In the genomic region with DNA sequence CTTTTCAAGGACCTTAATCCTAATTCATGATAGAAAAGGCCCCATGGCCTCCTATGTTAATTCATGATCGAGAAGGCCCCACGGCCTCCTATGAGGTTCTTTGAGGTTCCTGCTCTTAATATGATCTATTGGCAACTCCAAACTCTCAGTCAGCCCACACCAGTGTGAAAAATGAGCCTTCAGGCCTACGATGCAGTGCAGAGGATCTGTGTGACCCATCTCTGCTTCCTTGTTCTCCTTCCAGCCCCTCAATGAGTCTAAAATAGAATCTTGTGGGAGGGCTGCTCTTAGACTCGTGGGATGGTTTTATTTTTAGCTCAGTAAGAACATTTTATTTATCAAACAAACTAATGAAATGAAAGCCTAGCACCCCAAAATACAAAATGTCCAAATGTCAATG, we compare ENCODE assay signal across 23 mouse cellular contexts.
DNase-seq lines count a peak whose midpoint lies in the region; ATAC-seq and TF ChIP-seq lines count a peak whose summit lies in the region.
"Had no signal": no experiment of that assay in that cellular context is flagged by ENCODE, and none has a peak within 500 bp of the region (broad histone marks: within the 10 kb centered on the region; RNA-seq: fewer than 3 reads in every experiment).

No protein-coding gene starts in this region.

- H3K79me2 ChIP-seq in heart, adult 2 months (replicated peaks; ENCODE audit: control insufficient read depth, insufficient read depth, low read length), result no peaks in the 10 kb centered on the region

- no peak overlapping the region for H3K9ac ChIP-seq in heart, adult 2 months (ENCODE audit: low read depth, low read length)
- H3K9ac ChIP-seq in kidney, embryonic 15.5 days, result no peak overlapping the region
- no peak overlapping the region for H3K9ac ChIP-seq in lung, embryonic 15.5 days
- H3K9ac ChIP-seq in heart, postnatal 0 days (replicated peaks; ENCODE audit: low read depth, low read length), result no peak overlapping the region
- H3K9ac ChIP-seq: neural tube, embryonic 12.5 days had no signal

- TF ChIP-seq CTCF in heart, adult 2 months (IDR thresholded peaks at IDR 0.05), result no peak
- no peak for TF ChIP-seq CTCF in lung, adult 2 months (IDR thresholded peaks at IDR 0.05; ENCODE audit: insufficient read depth, low read length)
- TF ChIP-seq CTCF in heart, postnatal 0 days (IDR thresholded peaks at IDR 0.05; ENCODE audit: low read depth), result no peak

- ATAC-seq in kidney, embryonic 15.5 days (replicated peaks; ENCODE audit: low FRiP score), result no peak
- no peak for ATAC-seq in lung, embryonic 15.5 days (ENCODE audit: borderline replicate concordance, extremely low read depth, low FRiP score, low TSS enrichment)
- ATAC-seq in heart, postnatal 0 days (ENCODE audit: insufficient read depth, low read depth), result peak; percentile 52; the same call in 1 of the 2 replicates
- ATAC-seq: hindbrain, postnatal 0 days; intestine, postnatal 0 days had no signal

- intact Hi-C loops in heart, adult 2 months (cut with DNase I), result no loop called here
- intact Hi-C loops in heart, postnatal 14 days (cut with DNase I), result no loop called here

- no peaks in the 10 kb centered on the region for H3K9me3 ChIP-seq in kidney, embryonic 15.5 days (replicated peaks)
- no peaks in the 10 kb centered on the region for H3K9me3 ChIP-seq in lung, embryonic 15.5 days
- no peaks in the 10 kb centered on the region for H3K9me3 ChIP-seq in heart, postnatal 0 days (replicated peaks; ENCODE audit: control insufficient read depth, low read length)
- H3K9me3 ChIP-seq: forebrain, embryonic 10.5 days; hindbrain, embryonic 10.5 days; neural tube, embryonic 12.5 days had no signal

- 38% methylated on average over 4 of the region's 4 CpGs for WGBS in heart, adult 2 months
- 38% methylated on average over 4 of the region's 4 CpGs for WGBS in kidney, embryonic 15.5 days
- whole genome bisulfite sequencing in lung, embryonic 15.5 days, result 50% methylated on average over 4 of the region's 4 CpGs
- 53% methylated on average over 4 of the region's 4 CpGs for WGBS in lung, adult 2 months
- 31% methylated on average over 4 of the region's 4 CpGs for WGBS in heart, postnatal 0 days

- peaks cover 17% of the 10 kb centered on the region for H3K4me1 ChIP-seq in heart, adult 2 months (ENCODE audit: control insufficient read depth, insufficient read depth, low read length)
- peaks cover 40% of the 10 kb centered on the region for H3K4me1 ChIP-seq in kidney, embryonic 15.5 days
- peaks cover 38% of the 10 kb centered on the region for H3K4me1 ChIP-seq in lung, embryonic 15.5 days
- H3K4me1 ChIP-seq in lung, adult 2 months (ENCODE audit: control insufficient read depth, insufficient read depth, low read length), result peaks cover 3% of the 10 kb centered on the region; the same call in 1 of the 2 replicates
- peaks cover 51% of the 10 kb centered on the region for H3K4me1 ChIP-seq in heart, postnatal 0 days (ENCODE audit: control insufficient read depth, insufficient read depth)

- no peaks in the 10 kb centered on the region for H3K36me3 ChIP-seq in heart, adult 2 months (ENCODE audit: control insufficient read depth, insufficient read depth, low read length)
- no peaks in the 10 kb centered on the region for H3K36me3 ChIP-seq in kidney, embryonic 15.5 days
- H3K36me3 ChIP-seq in lung, embryonic 15.5 days, result no peaks in the 10 kb centered on the region
- H3K36me3 ChIP-seq in heart, postnatal 0 days (replicated peaks; ENCODE audit: control insufficient read depth, insufficient read depth, low read length), result no peaks in the 10 kb centered on the region
- H3K36me3 ChIP-seq: forebrain, embryonic 10.5 days; hindbrain, embryonic 10.5 days; neural tube, embryonic 12.5 days had no signal

- TF ChIP-seq POLR2A in heart, adult 2 months (IDR thresholded peaks at IDR 0.05; ENCODE audit: insufficient read depth, low read depth, low read length), result 0 out of 2 replicates have a peak, but pooled peaks have one; percentile 21
- no peak for TF ChIP-seq POLR2A in lung, adult 2 months (IDR thresholded peaks at IDR 0.05; ENCODE audit: borderline replicate concordance, extremely low read depth, low read depth, low read length)

- 0 out of 2 replicates have a peak, but pooled peaks have one; percentile 21 for TF ChIP-seq EP300 in heart, adult 2 months (IDR thresholded peaks at IDR 0.05; ENCODE audit: insufficient read depth, low read depth, low read length)
- 0 out of 2 replicates have a peak, but pooled peaks have one; percentile 55 for TF ChIP-seq EP300 in heart, postnatal 0 days (IDR thresholded peaks at IDR 0.05; ENCODE audit: low read depth)

- DNase-seq in heart, adult 2 months, result no peak
- no peak for DNase-seq in heart, postnatal 14 days
- no peak for DNase-seq in kidney, adult 18-20 months
- DNase-seq in lung, adult 2 months, result no peak
- DNase-seq in heart, postnatal 0 days (ENCODE audit: low spot score), result peak; percentile 69
- no peak for DNase-seq in thymus, postnatal 10 days (ENCODE audit: low spot score in 2 of 2)
- DNase-seq: adrenal gland, postnatal 36 days; B cell, adult 2 months; cerebellum, adult 18-20 months; left cerebral cortex, postnatal 4 days; liver; lung, adult 18-20 months; right cerebral cortex, adult 18-20 months; thymus, postnatal 36 days had no signal

- no peak overlapping the region for H3K4me2 ChIP-seq in kidney, embryonic 15.5 days
- H3K4me2 ChIP-seq in lung, embryonic 15.5 days, result no peak overlapping the region
- no peak overlapping the region for H3K4me2 ChIP-seq in heart, postnatal 0 days (ENCODE audit: low read depth, low read length)
- H3K4me2 ChIP-seq: midbrain, embryonic 11.5 days; neural tube, embryonic 12.5 days had no signal

- peak overlapping the region; percentile 84 for H3K27ac ChIP-seq in heart, adult 2 months
- peak overlapping the region; percentile 24 for H3K27ac ChIP-seq in kidney, embryonic 15.5 days
- H3K27ac ChIP-seq in lung, embryonic 15.5 days, result 0 out of 2 replicates have a peak overlapping the region, but pooled peaks have one; percentile 1
- H3K27ac ChIP-seq in heart, postnatal 0 days (ENCODE audit: low read depth), result peak overlapping the region; percentile 85
- H3K27ac ChIP-seq: forebrain, embryonic 10.5 days; hindbrain, embryonic 10.5 days; hindbrain, postnatal 0 days; macrophage; neural tube, embryonic 12.5 days had no signal

- no peaks in the 10 kb centered on the region for H3K27me3 ChIP-seq in heart, adult 2 months (ENCODE audit: control insufficient read depth, insufficient read depth, low read length)
- H3K27me3 ChIP-seq in kidney, embryonic 15.5 days, result no peaks in the 10 kb centered on the region
- H3K27me3 ChIP-seq in lung, embryonic 15.5 days, result no peaks in the 10 kb centered on the region
- H3K27me3 ChIP-seq in heart, postnatal 0 days (ENCODE audit: control insufficient read depth, insufficient read depth, low read length), result no peaks in the 10 kb centered on the region
- H3K27me3 ChIP-seq: neural tube, embryonic 12.5 days had no signal

- H3K4me3 ChIP-seq in heart, adult 2 months, result no peak overlapping the region
- no peak overlapping the region for H3K4me3 ChIP-seq in kidney, embryonic 15.5 days (replicated peaks)
- no peak overlapping the region for H3K4me3 ChIP-seq in lung, embryonic 15.5 days
- H3K4me3 ChIP-seq in lung, adult 2 months (replicated peaks; ENCODE audit: extremely low read depth, low read depth, low read length), result no peak overlapping the region
- H3K4me3 ChIP-seq in heart, postnatal 0 days (ENCODE audit: low read depth, low read length), result no peak overlapping the region
- H3K4me3 ChIP-seq: forebrain, embryonic 10.5 days; hindbrain, embryonic 10.5 days; neural tube, embryonic 12.5 days had no signal

Comparison
In these comparisons a context has a peak if more than half of its experiments do, and no peak if none do; other contexts are left out.
1. H3K27ac ChIP-seq: peak in every context shown above with its lines; median percentile 85 in heart, postnatal 0 days; 84 in heart, adult 2 months; 24 in kidney, embryonic 15.5 days; 1 in lung, embryonic 15.5 days.